Mouse (Mus musculus) spleen, adult 2 months (tissue): ENCODE results near the gene Kxd1.

Experiments used
- CTCF ChIP-seq: fragments of 200-500 bp; IDR thresholded peaks from 2 replicates; pipeline ENCODE4 v1.5.1; 2011; ENCODE audit warnings: mild to moderate bottlenecking, inconsistent platforms; ENCODE audit not compliant: insufficient read depth, insufficient read length, insufficient replicate concordance; ENCODE audit errors: extremely low read depth
- POLR2A ChIP-seq: fragments of 200-500 bp; IDR thresholded peaks from 2 replicates; pipeline ENCODE4 v1.6.1; 2011; ENCODE audit warnings: low read depth, low read length, inconsistent platforms

GRCm38 (mm10) chr8:70510228-70510915, 17.4 kb downstream of the Kxd1 start, which contains the start of gene Uba52:
- TF ChIP-seq CTCF (no peak), POLR2A (peak; percentile 65)
